Mouse (Mus musculus): ENCODE measurements around the gene Olfr649. TPM values are rescaled to one million over a fixed set of nuclear protein-coding genes. Genes with fewer than 3 reads are reported as not detected.

Olfr649 gene
- polyA plus RNA-seq (2016; fragmentation: Nextera tagmentation; extraction: Ambion mirVana) = not detected in 2 replicates

DNA sequence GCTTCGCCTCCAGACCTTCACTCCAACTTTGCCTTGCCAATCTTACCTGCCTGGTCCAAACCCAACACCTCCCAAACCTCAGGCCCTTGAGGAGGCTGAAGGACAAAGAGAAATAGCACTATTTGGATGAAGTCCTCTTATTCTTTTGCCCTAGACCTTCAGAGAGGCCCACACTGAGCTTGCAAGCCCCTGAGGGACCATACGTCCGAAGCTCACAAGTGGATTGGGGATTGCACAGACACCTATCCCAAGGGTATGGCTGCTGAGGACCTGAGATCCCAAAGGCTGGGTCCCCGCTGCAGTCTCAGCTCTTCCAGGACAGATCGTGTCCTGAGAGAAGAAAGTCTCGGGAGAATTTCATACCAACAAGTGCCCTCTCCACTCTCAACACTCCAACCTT is at the start of gene Olfr649:
TSS of gene Olfr649 (minus strand) at position 101 of the 400 bp plus-strand sequence.
- 85% methylated on average over 6 of the region's 6 CpGs for WGBS
- no peak for DNase-seq (ENCODE audit: low spot score)

DNA sequence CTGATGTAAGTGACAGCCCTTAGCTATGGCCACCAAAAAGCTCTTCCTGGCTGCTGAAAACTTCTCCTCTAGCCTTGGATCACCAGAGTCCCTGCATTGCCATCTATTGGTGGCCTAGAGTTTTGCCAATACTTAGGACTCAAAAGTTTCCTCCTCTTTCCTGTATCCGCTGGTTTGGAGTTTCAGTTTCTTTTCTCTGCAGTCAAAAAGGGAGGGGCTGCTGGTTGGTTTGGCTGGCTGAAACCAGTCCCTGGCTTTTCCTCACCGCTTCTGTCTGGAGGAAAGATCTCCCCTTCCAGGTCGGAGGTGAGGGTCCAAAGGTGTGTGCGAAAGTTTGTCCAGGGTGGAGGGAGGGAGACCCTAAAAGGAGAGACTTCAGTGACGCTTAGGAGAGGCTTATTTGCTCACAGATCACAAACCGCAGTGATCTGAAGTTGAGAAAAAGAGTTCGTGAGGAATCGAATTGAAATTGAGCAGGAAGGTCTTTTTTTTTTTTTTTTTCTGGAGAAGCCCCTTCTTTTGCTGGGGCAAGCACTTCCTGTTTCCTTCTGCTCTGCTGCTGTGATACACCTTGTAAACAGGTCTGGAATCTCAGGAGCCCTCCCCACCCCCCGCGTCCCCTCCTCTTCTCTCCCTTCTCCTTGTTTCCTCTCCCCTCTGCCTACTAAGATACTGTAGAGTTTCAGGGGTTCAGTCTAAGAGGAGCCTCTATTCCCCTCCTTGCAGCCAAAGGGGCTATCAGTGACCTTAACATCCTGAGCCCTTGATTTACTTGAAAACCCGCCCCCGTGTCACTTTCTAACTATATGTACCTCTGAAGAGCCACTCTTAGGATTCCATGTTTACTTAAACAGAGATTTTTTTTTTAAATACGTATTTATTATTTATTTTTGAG is 48.7 kb upstream of the Olfr649 start, which contains the start of gene Trim34a:
TSS of gene Trim34a (plus strand) at position 171 of the 895 bp plus-strand sequence.
- Histone ChIP-seq H3K27ac (peak within 1 kb of the TSS; percentile 83), H3K4me3 (peak within 1 kb of the TSS; percentile 48), H3K9me3 (replicated peaks) (no peaks in the 10 kb centered on the region), H3K27me3 (ENCODE audit: low read depth, poor library complexity, severe bottlenecking) (no peaks in the 10 kb centered on the region), H3K36me3 (no peaks in the 10 kb centered on the region), H3K4me1 (peaks cover 6% of the 10 kb centered on the region; the same call in 1 of the 2 replicates)
- WGBS = 10% methylated on average over 13 of the region's 13 CpGs
- DNase-seq (ENCODE audit: low spot score) = peak; percentile 49

More for the DNA sequence above, at the start of gene Olfr649:
- Histone ChIP-seq H3K27ac (no peak within 1 kb of the TSS), H3K27me3 (ENCODE audit: low read depth, poor library complexity, severe bottlenecking) (no peaks in the 10 kb centered on the region), H3K4me1 (no peaks in the 10 kb centered on the region), H3K4me3 (no peak within 1 kb of the TSS), H3K36me3 (no peaks in the 10 kb centered on the region), H3K9me3 (replicated peaks) (no peaks in the 10 kb centered on the region)

DNA sequence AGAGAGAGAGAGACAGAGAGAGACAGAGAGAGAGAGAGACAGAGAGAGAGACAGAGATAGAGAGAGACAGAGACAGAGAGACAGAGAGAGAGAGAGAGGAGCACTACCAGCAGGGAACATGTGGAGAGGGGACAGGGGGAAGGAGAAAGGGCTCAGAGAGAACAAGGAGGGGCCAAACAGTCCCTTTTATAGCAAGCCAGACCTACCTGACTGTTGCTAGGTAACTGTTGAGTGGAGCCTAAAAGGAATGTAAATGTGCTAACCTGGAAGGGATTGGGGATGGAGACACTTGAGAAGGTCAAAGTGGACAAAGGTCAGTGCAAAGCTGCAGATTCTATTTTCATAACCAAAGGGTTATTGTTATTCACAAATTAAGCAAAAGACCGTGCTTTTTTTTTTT is 47.8 kb upstream of the Olfr649 start:
- H3K36me3 ChIP-seq = no peaks in the 10 kb centered on the region
- WGBS = 56% methylated on average over 1 of the region's 1 CpGs
- no peak overlapping the region for H3K27ac ChIP-seq
- H3K9me3 ChIP-seq (replicated peaks) = no peaks in the 10 kb centered on the region
- DNase-seq (ENCODE audit: low spot score) = no peak
- no peak overlapping the region for H3K4me3 ChIP-seq
- H3K4me1 ChIP-seq = peaks cover 6% of the 10 kb centered on the region; the same call in 1 of the 2 replicates
- H3K27me3 ChIP-seq (ENCODE audit: low read depth, poor library complexity, severe bottlenecking) = no peaks in the 10 kb centered on the region

DNA sequence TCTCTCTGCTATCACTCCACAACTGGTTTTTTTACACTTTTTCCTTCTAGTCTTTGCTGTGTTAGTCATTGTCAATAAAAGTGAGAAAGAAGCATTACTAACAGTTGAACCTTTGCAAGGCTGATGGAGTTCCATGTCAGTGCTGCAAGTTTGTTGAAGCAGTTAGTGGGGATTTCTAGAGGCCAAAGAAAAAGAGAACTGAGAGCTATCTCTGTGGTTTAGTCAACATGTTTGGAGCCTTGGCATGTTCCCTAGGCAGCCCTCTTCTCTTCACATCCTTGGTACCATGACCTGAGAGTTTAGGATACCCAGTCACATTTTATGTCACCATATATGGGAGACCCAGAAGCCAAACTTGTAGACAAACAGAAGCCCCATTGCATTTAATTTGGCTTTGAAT is 45.1 kb upstream of the Olfr649 start:
- H3K4me3 ChIP-seq = no peak overlapping the region
- DNase-seq (ENCODE audit: low spot score) = no peak
- H3K27ac ChIP-seq = no peak overlapping the region
- H3K27me3 ChIP-seq (ENCODE audit: low read depth, poor library complexity, severe bottlenecking) = no peaks in the 10 kb centered on the region
- H3K4me1 ChIP-seq = peaks cover 6% of the 10 kb centered on the region; the same call in 1 of the 2 replicates
- H3K36me3 ChIP-seq = no peaks in the 10 kb centered on the region
- no peaks in the 10 kb centered on the region for H3K9me3 ChIP-seq (replicated peaks)

DNA sequence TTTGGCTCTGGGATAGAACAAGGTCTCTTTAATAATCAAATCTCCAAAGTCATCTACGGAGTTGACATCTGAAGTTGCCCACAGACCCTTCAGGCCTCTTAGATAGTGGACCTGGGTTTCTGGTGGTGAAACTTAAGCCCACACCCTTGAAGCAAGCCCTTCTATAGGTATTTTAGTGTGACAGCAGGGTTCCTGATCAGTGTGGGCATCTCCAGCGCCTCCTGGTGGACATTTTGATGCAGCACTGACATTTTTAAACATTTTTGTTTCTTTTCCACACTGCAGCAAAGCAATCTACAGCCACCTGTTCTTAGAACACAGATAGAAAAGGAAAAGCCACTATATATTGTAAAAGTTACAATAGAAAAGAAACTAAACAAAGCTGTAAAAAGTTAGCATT is 35.4 kb upstream of the Olfr649 start:
- Histone ChIP-seq H3K4me1 (no peaks in the 10 kb centered on the region), H3K36me3 (peaks cover 2% of the 10 kb centered on the region; the same call in 1 of the 2 replicates), H3K9me3 (replicated peaks) (no peaks in the 10 kb centered on the region), H3K27me3 (ENCODE audit: low read depth, poor library complexity, severe bottlenecking) (no peaks in the 10 kb centered on the region), H3K27ac (no peak overlapping the region), H3K4me3 (no peak overlapping the region)
- DNase-seq (ENCODE audit: low spot score) = peak; percentile 39
- 39% methylated on average over 2 of the region's 2 CpGs for WGBS

DNA sequence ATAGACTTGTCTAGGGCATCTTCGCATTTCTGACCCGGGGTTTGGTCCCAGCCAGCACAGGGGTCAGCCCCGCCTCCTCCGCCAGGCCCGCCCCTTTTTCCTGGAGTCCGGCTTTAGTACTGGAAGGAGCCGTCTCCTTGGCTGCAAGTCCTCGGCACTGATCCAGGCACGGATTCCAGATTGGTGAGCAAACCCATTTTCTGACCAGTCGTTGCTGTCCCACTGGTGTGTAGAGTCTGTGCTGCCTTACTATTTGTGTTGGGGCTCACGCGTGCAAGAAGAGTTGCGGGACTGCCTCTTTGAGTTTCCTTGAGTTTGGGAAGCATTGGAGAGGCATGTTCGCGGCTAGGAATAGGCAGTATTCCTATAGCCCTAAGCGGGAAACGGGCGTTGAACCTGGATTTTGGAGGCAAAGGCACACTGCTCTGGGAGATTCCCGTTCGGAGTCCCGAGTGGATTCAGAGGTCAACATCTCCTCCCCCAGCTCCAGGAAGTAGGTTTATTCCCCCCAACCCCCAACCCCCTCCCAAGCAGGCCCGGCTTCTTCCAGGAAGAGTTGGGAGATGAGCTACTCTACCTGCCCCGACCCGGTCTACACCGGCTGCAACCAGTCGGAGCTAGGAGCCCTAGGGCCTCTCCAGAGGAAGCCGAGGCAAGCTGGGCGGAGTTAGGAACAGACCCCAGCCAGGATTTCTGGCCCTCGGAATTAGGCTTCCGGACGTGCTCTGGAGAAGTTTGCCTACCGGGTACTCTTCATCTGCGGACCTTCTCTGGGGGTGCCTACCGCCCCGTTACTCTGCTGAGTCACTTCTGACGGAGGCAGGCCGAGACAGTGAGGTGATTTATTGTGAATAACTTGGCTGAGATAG is 23.1 kb upstream of the Olfr649 start, which contains the start of gene Trim6:
TSS of gene Trim6 (plus strand) at position 93 of the 869 bp plus-strand sequence.
- DNase-seq (ENCODE audit: low spot score) = peak; percentile 80
- H3K36me3 ChIP-seq = no peaks in the 10 kb centered on the region
- no peaks in the 10 kb centered on the region for H3K27me3 ChIP-seq (ENCODE audit: low read depth, poor library complexity, severe bottlenecking)
- peak within 1 kb of the TSS; percentile 58 for H3K4me3 ChIP-seq
- H3K27ac ChIP-seq = peak within 1 kb of the TSS; percentile 82
- H3K9me3 ChIP-seq (replicated peaks) = no peaks in the 10 kb centered on the region
- H3K4me1 ChIP-seq = peaks cover 9% of the 10 kb centered on the region; the same call in 1 of the 2 replicates
- 2% methylated on average over 37 of the region's 37 CpGs for WGBS

DNA sequence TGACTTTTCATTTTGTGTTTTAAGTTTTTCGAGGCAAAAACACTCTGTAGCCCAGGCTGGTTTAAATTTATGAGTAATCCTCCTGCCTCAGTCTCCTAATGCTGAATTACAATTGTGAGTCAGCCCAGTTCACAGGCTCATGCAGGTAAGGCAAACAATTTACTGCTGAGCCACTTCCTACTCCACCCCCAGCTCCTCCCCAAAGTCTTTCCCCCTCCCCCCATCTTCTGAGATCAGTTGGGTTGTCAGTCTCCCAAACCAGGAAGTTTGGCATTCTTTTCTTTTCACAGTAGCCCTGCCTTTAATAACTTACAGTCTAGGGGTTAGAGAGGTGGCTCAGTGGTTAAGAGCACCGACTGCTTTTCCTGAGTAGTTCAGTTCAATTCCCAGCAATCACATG is 22.1 kb upstream of the Olfr649 start:
- 72% methylated on average over 2 of the region's 2 CpGs for WGBS
- no peak for DNase-seq (ENCODE audit: low spot score)
- H3K36me3 ChIP-seq = no peaks in the 10 kb centered on the region
- H3K27me3 ChIP-seq (ENCODE audit: low read depth, poor library complexity, severe bottlenecking) = no peaks in the 10 kb centered on the region
- peaks cover 9% of the 10 kb centered on the region; the same call in 1 of the 2 replicates for H3K4me1 ChIP-seq
- no peaks in the 10 kb centered on the region for H3K9me3 ChIP-seq (replicated peaks)
- no peak overlapping the region for H3K4me3 ChIP-seq
- no peak overlapping the region for H3K27ac ChIP-seq

DNA sequence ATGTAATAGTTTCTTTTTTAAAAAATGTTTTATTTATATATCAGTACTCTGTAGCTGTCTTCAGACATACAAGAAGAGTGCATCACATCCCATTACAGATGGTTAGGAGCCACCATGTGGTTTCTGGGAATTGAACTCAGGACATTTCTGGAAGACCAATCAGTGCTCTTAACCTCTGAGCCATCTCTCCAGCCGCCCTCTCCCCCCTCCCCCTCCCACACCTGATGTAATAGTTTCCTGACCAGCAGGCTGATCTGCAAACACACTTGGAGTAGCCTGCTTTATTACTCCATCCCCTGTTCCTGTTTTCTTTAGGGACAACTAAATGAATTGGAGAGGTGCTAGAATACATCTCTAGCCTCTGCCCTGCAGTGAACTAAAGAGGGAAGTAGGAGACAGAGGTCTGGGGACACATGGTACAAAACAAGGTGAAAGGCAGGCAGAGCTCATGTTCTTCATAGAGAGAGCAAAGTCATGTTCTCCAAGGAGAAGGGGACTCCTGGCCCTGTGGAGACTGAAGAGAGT is 20.3 kb upstream of the Olfr649 start:
- no peak for DNase-seq (ENCODE audit: low spot score)
- 52% methylated on average over 1 of the region's 1 CpGs for WGBS
- H3K27ac ChIP-seq = no peak overlapping the region

DNA sequence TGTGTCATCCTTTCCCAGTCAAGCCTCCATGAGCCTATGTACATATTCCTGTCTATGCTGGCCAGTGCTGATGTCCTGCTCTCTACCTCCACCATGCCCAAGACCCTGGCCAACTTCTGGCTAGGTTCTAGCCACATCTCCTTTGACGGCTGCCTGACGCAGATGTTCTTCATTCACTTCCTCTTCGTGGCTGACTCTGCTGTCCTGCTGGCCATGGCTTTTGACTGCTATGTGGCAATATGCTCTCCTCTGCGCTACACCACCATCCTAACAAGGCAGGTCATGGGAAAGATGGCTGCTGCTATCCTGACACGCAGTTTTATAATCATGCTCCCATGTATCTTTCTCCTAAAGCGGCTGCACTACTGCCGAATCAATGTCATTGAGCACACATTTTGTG is 10.4 kb upstream of the Olfr649 start:
- H3K9me3 ChIP-seq (replicated peaks) = no peaks in the 10 kb centered on the region
- H3K4me3 ChIP-seq = no peak overlapping the region
- H3K36me3 ChIP-seq = no peaks in the 10 kb centered on the region
- WGBS = 94% methylated on average over 7 of the region's 7 CpGs
- no peaks in the 10 kb centered on the region for H3K27me3 ChIP-seq (ENCODE audit: low read depth, poor library complexity, severe bottlenecking)
- H3K27ac ChIP-seq = no peak overlapping the region
- H3K4me1 ChIP-seq = no peaks in the 10 kb centered on the region
- no peak for DNase-seq (ENCODE audit: low spot score)

More for the DNA sequence above, 20.3 kb upstream of the Olfr649 start:
- H3K27me3 ChIP-seq (ENCODE audit: low read depth, poor library complexity, severe bottlenecking) = no peaks in the 10 kb centered on the region
- H3K4me1 ChIP-seq = peaks cover 9% of the 10 kb centered on the region; the same call in 1 of the 2 replicates
- no peaks in the 10 kb centered on the region for H3K9me3 ChIP-seq (replicated peaks)
- H3K4me3 ChIP-seq = no peak overlapping the region
- no peaks in the 10 kb centered on the region for H3K36me3 ChIP-seq

DNA sequence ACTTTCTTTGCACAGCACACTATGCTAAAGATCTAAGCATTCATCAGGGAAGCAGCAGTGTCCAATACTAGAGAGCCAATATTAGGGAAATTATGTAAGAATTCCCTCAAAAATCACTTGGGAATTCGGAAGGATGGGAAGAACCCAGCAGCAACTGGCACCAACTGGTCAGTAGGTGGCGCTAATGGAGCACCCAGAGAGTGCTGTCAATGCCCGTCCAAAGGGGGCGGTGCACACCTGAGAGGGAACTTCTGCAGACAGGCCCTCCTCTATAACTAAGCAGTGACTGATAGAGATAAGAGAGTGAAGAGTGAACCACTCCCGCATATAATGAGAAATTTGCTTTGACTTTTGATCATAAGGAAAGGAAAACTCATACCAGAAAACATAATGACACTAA is 4.0 kb upstream of the Olfr649 start:
- Histone ChIP-seq H3K4me3 (no peak overlapping the region), H3K27me3 (ENCODE audit: low read depth, poor library complexity, severe bottlenecking) (no peaks in the 10 kb centered on the region), H3K27ac (no peak overlapping the region), H3K36me3 (no peaks in the 10 kb centered on the region), H3K4me1 (no peaks in the 10 kb centered on the region), H3K9me3 (replicated peaks) (no peaks in the 10 kb centered on the region)
- DNase-seq (ENCODE audit: low spot score) = peak; percentile 69
- WGBS = 4% methylated on average over 5 of the region's 5 CpGs

DNA sequence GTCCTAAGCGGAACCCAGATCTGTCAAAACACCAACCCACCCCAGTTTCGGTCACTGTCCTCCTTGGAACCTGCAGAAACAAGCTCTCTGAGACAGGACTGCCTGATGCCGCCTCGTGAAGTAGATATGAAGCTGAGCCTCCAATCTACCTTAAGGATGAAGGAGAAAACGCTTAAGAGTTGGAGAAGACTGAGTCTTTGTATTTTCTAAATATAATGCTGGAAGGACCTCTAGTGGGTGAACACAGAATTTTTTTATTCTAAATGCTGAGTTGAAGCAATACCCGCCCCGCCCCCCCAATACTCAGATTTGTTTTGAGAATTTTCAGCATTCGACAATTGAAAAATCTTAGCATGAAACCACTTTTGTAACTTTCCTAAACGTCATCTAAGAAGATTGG is 4.5 kb downstream of the Olfr649 start:
- H3K27ac ChIP-seq = no peak overlapping the region
- H3K4me1 ChIP-seq = no peaks in the 10 kb centered on the region
- H3K36me3 ChIP-seq = no peaks in the 10 kb centered on the region
- DNase-seq (ENCODE audit: low spot score) = no peak
- no peak overlapping the region for H3K4me3 ChIP-seq
- H3K27me3 ChIP-seq (ENCODE audit: low read depth, poor library complexity, severe bottlenecking) = no peaks in the 10 kb centered on the region
- WGBS = 58% methylated on average over 9 of the region's 9 CpGs
- H3K9me3 ChIP-seq (replicated peaks) = no peaks in the 10 kb centered on the region

DNA sequence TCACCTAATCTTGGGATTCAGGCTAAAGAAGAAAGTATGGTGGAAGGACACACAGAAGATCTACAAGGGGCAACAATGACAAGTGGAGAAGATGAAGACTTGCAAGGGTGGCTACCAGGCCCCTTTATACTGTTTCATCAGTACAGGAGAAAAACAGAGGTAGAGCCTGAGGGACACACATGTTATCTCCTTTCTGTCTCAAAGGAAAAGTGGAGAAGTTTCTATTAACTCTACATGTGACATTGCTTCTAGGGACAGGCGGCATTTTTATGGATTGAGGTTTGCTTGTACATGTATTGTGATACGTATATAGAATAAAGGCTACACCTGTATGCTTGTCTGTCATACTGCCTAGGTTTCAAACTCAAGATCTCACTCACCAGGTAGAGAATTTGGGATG is 12.5 kb downstream of the Olfr649 start, which contains the start of gene Olfr648:
TSS of gene Olfr648 (minus strand) at position 101 of the 400 bp plus-strand sequence.
- 85% methylated on average over 2 of the region's 2 CpGs for WGBS
- Histone ChIP-seq H3K9me3 (replicated peaks) (no peaks in the 10 kb centered on the region), H3K4me1 (no peaks in the 10 kb centered on the region), H3K36me3 (no peaks in the 10 kb centered on the region), H3K27ac (no peak within 1 kb of the TSS), H3K4me3 (no peak within 1 kb of the TSS), H3K27me3 (ENCODE audit: low read depth, poor library complexity, severe bottlenecking) (no peaks in the 10 kb centered on the region)
- no peak for DNase-seq (ENCODE audit: low spot score)

Measured in limb, embryonic 10.5 days (tissue).